ENCODE assay signal across 7 mouse cellular contexts in genomic region chr5:125179007-125179734, GRCm38 (mm10). TPM values are rescaled to one million over a fixed set of nuclear protein-coding genes. Genes with fewer than 3 reads are reported as not detected.
DNase-seq lines count a peak whose midpoint lies in the region; ATAC-seq and TF ChIP-seq lines count a peak whose summit lies in the region.

TSS of gene Ncor2 (minus strand) at chr5:125179219.

- DNase-seq in adipocyte (ENCODE audit: low spot score): peak; percentile 92
- DNase-seq in gastrocnemius, adult 8-10 months (ENCODE audit: low spot score in 2 of 2): peak; percentile 64 to 81
- DNase-seq in hindbrain, postnatal 0 days (ENCODE audit: low spot score): peak; percentile 96
- peak; percentile 70 to 81 for DNase-seq in left cerebral cortex, adult 9 months (ENCODE audit: low spot score in 2 of 2)
- peak; percentile 89 for DNase-seq in right cerebral cortex, postnatal 14 days

- H3K4me3 ChIP-seq in hindbrain, postnatal 0 days (ENCODE audit: low read length): peak within 1 kb of the TSS; percentile 90
- H3K4me3 ChIP-seq in megakaryocyte, embryonic 14.5 days (replicated peaks): peak within 1 kb of the TSS; percentile 94

- TF ChIP-seq CTCF in hindbrain, postnatal 0 days (IDR thresholded peaks at IDR 0.05; ENCODE audit: low read depth): no peak

- 1% methylated on average over 63 of the region's 87 CpGs for WGBS in hindbrain, postnatal 0 days

- H3K4me1 ChIP-seq in hindbrain, postnatal 0 days (ENCODE audit: insufficient read depth, low read length): peaks cover 26% of the 10 kb centered on the region
- H3K4me1 ChIP-seq in megakaryocyte, embryonic 14.5 days: peaks cover 73% of the 10 kb centered on the region

- peak within 1 kb of the TSS; percentile 94 for H3K27ac ChIP-seq in hindbrain, postnatal 0 days

- peak; percentile 13 for ATAC-seq in common myeloid progenitor, adult 5-6 weeks (replicated peaks; ENCODE audit: low read depth, poor library complexity, severe bottlenecking)
- ATAC-seq in hindbrain, postnatal 0 days: peak; percentile 78

- H3K4me2 ChIP-seq in hindbrain, postnatal 0 days (ENCODE audit: low read depth, low read length): peak within 1 kb of the TSS; percentile 74

- H3K36me3 ChIP-seq in hindbrain, postnatal 0 days (ENCODE audit: insufficient read depth, low read length): no peaks in the 10 kb centered on the region
- H3K36me3 ChIP-seq in megakaryocyte, embryonic 14.5 days (replicated peaks; ENCODE audit: low read length): no peaks in the 10 kb centered on the region

- no peaks in the 10 kb centered on the region for H3K9me3 ChIP-seq in hindbrain, postnatal 0 days (ENCODE audit: low read length)
- no peaks in the 10 kb centered on the region for H3K9me3 ChIP-seq in megakaryocyte, embryonic 14.5 days

- no peaks in the 10 kb centered on the region for H3K27me3 ChIP-seq in hindbrain, postnatal 0 days (ENCODE audit: insufficient read depth, low read length)
- H3K27me3 ChIP-seq in megakaryocyte, embryonic 14.5 days (replicated peaks): peaks cover 75% of the 10 kb centered on the region

- peak within 1 kb of the TSS; percentile 92 for H3K9ac ChIP-seq in hindbrain, postnatal 0 days (replicated peaks; ENCODE audit: low read length)

RNA-seq across cellular contexts. Expression of gene Ncor2, which starts in this region (rescaled TPM):
- total RNA-seq in common myeloid progenitor, adult 5-6 weeks (2017): 9.7 and 16.9 TPM in 2 replicates
- 100 to 1,000 TPM in 1 of 4 experiments, 10 to 100 TPM in 3; 93.5 to 117 (median 97.9) TPM for total RNA-seq in gastrocnemius, adult 8-10 months (2022)
- total RNA-seq in hindbrain, postnatal 0 days (2014; rRNA removed): 35.4 and 37.5 TPM in 2 replicates
- polyA plus RNA-seq in hindbrain, postnatal 0 days (2015; fragmentation: Nextera tagmentation; extraction: Ambion mirVana): 20.9 and 22.7 TPM in 2 replicates
- 103 and 109 TPM in 2 replicates for polyA plus RNA-seq in megakaryocyte, embryonic 14.5 days (2012; ENCODE audit: insufficient read depth, low replicate concordance)

Comparison
In these comparisons a context has a peak if more than half of its experiments do, and no peak if none do; other contexts are left out.
1. Peak in every context shown above with its lines: DNase-seq, ATAC-seq, H3K4me3 ChIP-seq and H3K27ac ChIP-seq.